Comparison of ENCODE assay signal across 17 mouse cellular contexts in the genomic region with DNA sequence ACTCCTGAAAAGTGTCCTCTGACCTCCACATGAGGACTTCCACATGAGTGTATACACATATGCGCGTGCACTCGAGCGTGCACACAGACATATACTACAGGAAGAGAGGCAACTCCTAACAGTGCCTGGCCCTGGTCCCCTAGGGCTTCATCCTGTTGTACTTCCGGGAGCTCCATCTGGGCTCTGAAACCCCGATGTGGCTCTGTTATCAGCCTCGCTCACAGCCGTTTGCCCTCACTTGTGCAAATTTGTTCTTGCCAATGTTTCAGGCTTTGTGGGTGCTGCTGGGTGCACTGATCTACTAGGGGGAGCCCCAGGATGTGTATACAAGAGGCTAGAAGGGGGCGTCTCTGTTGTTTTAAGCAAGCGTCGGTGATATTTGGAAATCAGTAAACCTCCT.
"Had no signal": no experiment of that assay in that cellular context is flagged by ENCODE, and none has a peak within 500 bp of the region (broad histone marks: within the 10 kb centered on the region; RNA-seq: fewer than 3 reads in every experiment).

No protein-coding gene starts in this region.

- H3K27me3 ChIP-seq: midbrain, embryonic 13.5 days had no signal

- H3K4me3 ChIP-seq: layer of hippocampus, adult 2 months; midbrain, embryonic 13.5 days had no signal

- H3K9ac ChIP-seq: liver, embryonic 14.5 days; midbrain, embryonic 13.5 days had no signal

- H3K36me3 ChIP-seq: midbrain, embryonic 13.5 days had no signal

- H3K27ac ChIP-seq: layer of hippocampus, adult 2 months; liver, embryonic 14.5 days; macrophage; midbrain, embryonic 13.5 days had no signal

- ATAC-seq: inflammation-experienced regulatory T-cells, adult 6 months; intestine, embryonic 16.5 days; midbrain, embryonic 13.5 days had no signal

- H3K4me2 ChIP-seq: midbrain, embryonic 13.5 days had no signal

- H3K9me3 ChIP-seq: midbrain, embryonic 13.5 days had no signal

- H3K4me1 ChIP-seq: midbrain, embryonic 13.5 days had no signal

- DNase-seq: kidney, adult 18-20 months; kidney, adult 9 months; kidney, postnatal 14 days; layer of hippocampus, adult 9-11 months; lung, adult 18-20 months; lung, postnatal 14 days; retina, postnatal 1 day; right cerebral cortex, postnatal 25 days; spleen, adult 18-20 months; thymus, adult 18-20 months; thymus, postnatal 36 days had no signal
